In genomic region chr14:20179731-20180280, GRCm38 (mm10) we compare ENCODE assay signal across 9 mouse cellular contexts. TPM values are rescaled to one million over a fixed set of nuclear protein-coding genes. Genes with fewer than 3 reads are reported as not detected.
DNase-seq lines count a peak whose midpoint lies in the region; ATAC-seq and TF ChIP-seq lines count a peak whose summit lies in the region.
"Had no signal": no experiment of that assay in that cellular context is flagged by ENCODE, and none has a peak within 500 bp of the region (broad histone marks: within the 10 kb centered on the region; RNA-seq: fewer than 3 reads in every experiment).

No protein-coding gene starts in this region.

- no peaks in the 10 kb centered on the region for H3K9me3 ChIP-seq in forebrain, embryonic 10.5 days
- H3K9me3 ChIP-seq in forebrain, postnatal 0 days (ENCODE audit: low read length): no peaks in the 10 kb centered on the region
- H3K9me3 ChIP-seq in midbrain, embryonic 11.5 days (ENCODE audit: control insufficient read depth, low read length): no peaks in the 10 kb centered on the region
- H3K9me3 ChIP-seq in midbrain, postnatal 0 days (ENCODE audit: low read length): no peaks in the 10 kb centered on the region
- no peaks in the 10 kb centered on the region for H3K9me3 ChIP-seq in limb, embryonic 13.5 days
- H3K9me3 ChIP-seq in stomach, embryonic 16.5 days (replicated peaks; ENCODE audit: control insufficient read depth, low read length): no peaks in the 10 kb centered on the region

- H3K36me3 ChIP-seq in forebrain, embryonic 10.5 days (replicated peaks): peaks cover 19% of the 10 kb centered on the region
- no peaks in the 10 kb centered on the region for H3K36me3 ChIP-seq in forebrain, postnatal 0 days (ENCODE audit: insufficient read depth)
- H3K36me3 ChIP-seq in midbrain, embryonic 11.5 days (ENCODE audit: control insufficient read depth, insufficient read depth, low read length): no peaks in the 10 kb centered on the region
- H3K36me3 ChIP-seq in midbrain, postnatal 0 days (ENCODE audit: insufficient read depth, low read length): no peaks in the 10 kb centered on the region
- H3K36me3 ChIP-seq in limb, embryonic 13.5 days: no peaks in the 10 kb centered on the region
- H3K36me3 ChIP-seq in stomach, embryonic 16.5 days (ENCODE audit: control insufficient read depth, insufficient read depth, low read length): no peaks in the 10 kb centered on the region

- WGBS in forebrain, embryonic 10.5 days: 63% methylated on average over 5 of the region's 5 CpGs
- 56% methylated on average over 5 of the region's 5 CpGs for WGBS in forebrain, postnatal 0 days
- WGBS in midbrain, embryonic 11.5 days: 78% methylated on average over 5 of the region's 5 CpGs
- WGBS in midbrain, postnatal 0 days: 84% methylated on average over 5 of the region's 5 CpGs
- 74% methylated on average over 5 of the region's 5 CpGs for WGBS in limb, embryonic 13.5 days
- WGBS in stomach, embryonic 16.5 days: 59% methylated on average over 5 of the region's 5 CpGs

- no peak for DNase-seq in forebrain, embryonic 10.5 days (ENCODE audit: extremely low spot score, low spot score)
- DNase-seq in forebrain, postnatal 0 days: no peak
- peak; percentile 83 for DNase-seq in midbrain, embryonic 11.5 days (ENCODE audit: low spot score, missing footprints)
- DNase-seq in midbrain, postnatal 0 days (ENCODE audit: low spot score): no peak
- no peak for DNase-seq in Muller cell, postnatal 12 days (ENCODE audit: inconsistent ontology term)
- no peak for DNase-seq in embryo, embryonic 10 days (ENCODE audit: low spot score)
- DNase-seq: gastrocnemius, postnatal 25 days had no signal

- peak overlapping the region; percentile 66 for H3K27ac ChIP-seq in forebrain, embryonic 10.5 days
- no peak overlapping the region for H3K27ac ChIP-seq in forebrain, postnatal 0 days (ENCODE audit: low read depth, low read length)
- no peak overlapping the region for H3K27ac ChIP-seq in midbrain, embryonic 11.5 days (ENCODE audit: low read depth, low read length)
- no peak overlapping the region for H3K27ac ChIP-seq in midbrain, postnatal 0 days (ENCODE audit: low read depth, low read length)
- no peak overlapping the region for H3K27ac ChIP-seq in limb, embryonic 13.5 days
- no peak overlapping the region for H3K27ac ChIP-seq in stomach, embryonic 16.5 days (ENCODE audit: low read length)

- no peaks in the 10 kb centered on the region; the same call in 1 of the 2 replicates for H3K27me3 ChIP-seq in forebrain, embryonic 10.5 days (ENCODE audit: poor library complexity, severe bottlenecking)
- no peaks in the 10 kb centered on the region for H3K27me3 ChIP-seq in forebrain, postnatal 0 days (ENCODE audit: insufficient read depth, low read length)
- H3K27me3 ChIP-seq in midbrain, embryonic 11.5 days (ENCODE audit: control insufficient read depth, insufficient read depth, low read length): no peaks in the 10 kb centered on the region; the same call in 1 of the 2 replicates
- 0 out of 2 replicates have a peak, but pooled peaks cover 4% of the 10 kb centered on the region for H3K27me3 ChIP-seq in midbrain, postnatal 0 days (ENCODE audit: insufficient read depth, low read length)
- no peaks in the 10 kb centered on the region for H3K27me3 ChIP-seq in limb, embryonic 13.5 days
- H3K27me3 ChIP-seq in stomach, embryonic 16.5 days (ENCODE audit: control insufficient read depth, insufficient read depth, low read length): no peaks in the 10 kb centered on the region

- no peak for TF ChIP-seq CTCF in forebrain, postnatal 0 days (IDR thresholded peaks at IDR 0.05; ENCODE audit: low read depth)
- TF ChIP-seq CTCF in midbrain, postnatal 0 days (IDR thresholded peaks at IDR 0.05): no peak

- peak overlapping the region; percentile 74 for H3K4me3 ChIP-seq in forebrain, embryonic 10.5 days
- no peak overlapping the region for H3K4me3 ChIP-seq in forebrain, postnatal 0 days (ENCODE audit: low read depth, low read length)
- H3K4me3 ChIP-seq in midbrain, embryonic 11.5 days (ENCODE audit: low read depth, low read length): peak overlapping the region; percentile 47
- no peak overlapping the region for H3K4me3 ChIP-seq in midbrain, postnatal 0 days (ENCODE audit: low read depth, low read length)
- peak overlapping the region; percentile 59 for H3K4me3 ChIP-seq in limb, embryonic 13.5 days
- H3K4me3 ChIP-seq in stomach, embryonic 16.5 days (replicated peaks; ENCODE audit: low read length): peak overlapping the region; percentile 66

- ATAC-seq in forebrain, postnatal 0 days: no peak
- no peak for ATAC-seq in midbrain, embryonic 11.5 days (ENCODE audit: low FRiP score)
- no peak for ATAC-seq in midbrain, postnatal 0 days (ENCODE audit: low FRiP score)
- no peak for ATAC-seq in limb, embryonic 13.5 days (ENCODE audit: low FRiP score, low read depth)
- no peak for ATAC-seq in stomach, embryonic 16.5 days (ENCODE audit: insufficient read depth, low FRiP score)

- H3K4me1 ChIP-seq in forebrain, embryonic 10.5 days: peaks cover 73% of the 10 kb centered on the region
- peaks cover 10% of the 10 kb centered on the region; the same call in 1 of the 2 replicates for H3K4me1 ChIP-seq in forebrain, postnatal 0 days (ENCODE audit: insufficient read depth)
- peaks cover 34% of the 10 kb centered on the region for H3K4me1 ChIP-seq in midbrain, embryonic 11.5 days (ENCODE audit: control insufficient read depth, insufficient read depth, low read length)
- H3K4me1 ChIP-seq in midbrain, postnatal 0 days (ENCODE audit: insufficient read depth, low read length): peaks cover 3% of the 10 kb centered on the region; the same call in 1 of the 2 replicates
- peaks cover 43% of the 10 kb centered on the region for H3K4me1 ChIP-seq in limb, embryonic 13.5 days
- H3K4me1 ChIP-seq in stomach, embryonic 16.5 days (ENCODE audit: control insufficient read depth, insufficient read depth, low read length): peaks cover 20% of the 10 kb centered on the region; the same call in 1 of the 2 replicates

- H3K9ac ChIP-seq in forebrain, postnatal 0 days: no peak overlapping the region
- H3K9ac ChIP-seq in midbrain, embryonic 11.5 days (ENCODE audit: low read length): peak overlapping the region; percentile 16; the same call in 1 of the 2 replicates
- H3K9ac ChIP-seq in midbrain, postnatal 0 days (replicated peaks; ENCODE audit: low read length, poor library complexity, severe bottlenecking): no peak overlapping the region
- peak overlapping the region; percentile 26; the same call in 1 of the 2 replicates for H3K9ac ChIP-seq in limb, embryonic 13.5 days
- peak overlapping the region; percentile 8; the same call in 1 of the 2 replicates for H3K9ac ChIP-seq in stomach, embryonic 16.5 days (ENCODE audit: low read length)

- no peak overlapping the region for H3K4me2 ChIP-seq in forebrain, postnatal 0 days (ENCODE audit: low read depth)
- peak overlapping the region; percentile 55 for H3K4me2 ChIP-seq in midbrain, embryonic 11.5 days
- no peak overlapping the region for H3K4me2 ChIP-seq in midbrain, postnatal 0 days (ENCODE audit: low read depth, low read length, poor library complexity, severe bottlenecking)
- peak overlapping the region; percentile 91 for H3K4me2 ChIP-seq in limb, embryonic 13.5 days (replicated peaks)
- H3K4me2 ChIP-seq in stomach, embryonic 16.5 days (ENCODE audit: low read depth, low read length): peak overlapping the region; percentile 97

RNA-seq across cellular contexts. Expression of gene Kcnk5, which starts 1.8 kb away (rescaled TPM):
- 16.1 and 16.8 TPM in 2 replicates for polyA plus RNA-seq in forebrain, embryonic 10.5 days (2016; fragmentation: Nextera tagmentation; extraction: Ambion mirVana)
- total RNA-seq in forebrain, postnatal 0 days (2014; rRNA removed): 0.76 and 1.0 TPM in 2 replicates
- 0.63 and 0.71 TPM in 2 replicates for polyA plus RNA-seq in forebrain, postnatal 0 days (2015; fragmentation: Nextera tagmentation; extraction: Ambion mirVana)
- polyA plus RNA-seq in midbrain, embryonic 11.5 days (2014; fragmentation: Nextera tagmentation; extraction: Ambion mirVana): 4.5 and 6.6 TPM in 2 replicates
- total RNA-seq in midbrain, postnatal 0 days (2014; rRNA removed): 0.99 and 1.0 TPM in 2 replicates
- polyA plus RNA-seq in midbrain, postnatal 0 days (2015; fragmentation: Nextera tagmentation; extraction: Ambion mirVana): 0.70 and 0.80 TPM in 2 replicates
- polyA plus RNA-seq in limb, embryonic 13.5 days (2015; fragmentation: Nextera tagmentation; extraction: Ambion mirVana): 5.7 and 6.4 TPM in 2 replicates
- polyA plus RNA-seq in stomach, embryonic 16.5 days (2015; fragmentation: Nextera tagmentation; extraction: Ambion mirVana): 8.7 and 9.5 TPM in 2 replicates

RNA-seq across cellular contexts. Expression of gene Saysd1, which starts 41.5 kb away (rescaled TPM):
- polyA plus RNA-seq in forebrain, embryonic 10.5 days (2016; fragmentation: Nextera tagmentation; extraction: Ambion mirVana): 10.9 and 11.9 TPM in 2 replicates
- 5.6 and 7.8 TPM in 2 replicates for total RNA-seq in forebrain, postnatal 0 days (2014; rRNA removed)
- 12.2 and 16.5 TPM in 2 replicates for polyA plus RNA-seq in forebrain, postnatal 0 days (2015; fragmentation: Nextera tagmentation; extraction: Ambion mirVana)
- 11.3 and 12.6 TPM in 2 replicates for polyA plus RNA-seq in midbrain, embryonic 11.5 days (2014; fragmentation: Nextera tagmentation; extraction: Ambion mirVana)
- total RNA-seq in midbrain, postnatal 0 days (2014; rRNA removed): 3.8 and 4.9 TPM in 2 replicates
- 8.6 and 9.8 TPM in 2 replicates for polyA plus RNA-seq in midbrain, postnatal 0 days (2015; fragmentation: Nextera tagmentation; extraction: Ambion mirVana)
- polyA plus RNA-seq in limb, embryonic 13.5 days (2015; fragmentation: Nextera tagmentation; extraction: Ambion mirVana): 11.7 and 13.2 TPM in 2 replicates
- 12.9 and 13.5 TPM in 2 replicates for polyA plus RNA-seq in stomach, embryonic 16.5 days (2015; fragmentation: Nextera tagmentation; extraction: Ambion mirVana)

Comparison
In these comparisons a context has a peak if more than half of its experiments do, and no peak if none do; other contexts are left out.
1. H3K4me3 ChIP-seq: peak in forebrain, embryonic 10.5 days (single experiment), midbrain, embryonic 11.5 days (single experiment), limb, embryonic 13.5 days (single experiment) and stomach, embryonic 16.5 days (single experiment); none in forebrain, postnatal 0 days (single experiment) and midbrain, postnatal 0 days (single experiment).
2. H3K4me2 ChIP-seq: peak in midbrain, embryonic 11.5 days (single experiment), limb, embryonic 13.5 days (single experiment) and stomach, embryonic 16.5 days (single experiment); none in forebrain, postnatal 0 days (single experiment) and midbrain, postnatal 0 days (single experiment).
3. H3K9ac ChIP-seq: peak in midbrain, embryonic 11.5 days (single experiment), limb, embryonic 13.5 days (single experiment) and stomach, embryonic 16.5 days (single experiment); none in forebrain, postnatal 0 days (single experiment) and midbrain, postnatal 0 days (single experiment).